Mouse (Mus musculus): ENCODE results near the gene Tmem86b. TPM values are rescaled to one million over a fixed set of nuclear protein-coding genes. Genes with fewer than 3 reads are reported as not detected.

The Tmem86b gene
- total RNA-seq, 2 experiments from 2014 or later, result 6.7 to 15.2 TPM

DNA sequence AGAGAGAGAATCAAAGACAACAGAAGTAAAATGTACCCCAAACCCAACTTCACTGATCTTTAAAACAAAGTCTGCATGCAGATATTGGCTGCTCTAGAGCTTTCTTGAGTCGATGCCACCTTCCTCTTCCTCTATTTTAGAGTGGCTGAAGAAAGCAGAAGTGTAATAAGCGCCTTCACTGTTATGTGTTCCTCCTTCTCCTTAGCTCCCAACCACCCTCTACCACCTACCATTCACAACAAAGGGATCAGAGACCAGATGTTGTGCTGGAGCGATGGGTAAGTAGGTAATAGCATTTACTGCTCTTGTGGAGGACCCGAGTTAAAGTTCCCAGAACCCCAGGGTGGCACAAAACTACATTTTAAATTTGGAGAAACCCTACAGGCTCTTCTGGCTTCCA, 34.2 kb downstream of the Tmem86b start:
- ATAC-seq (replicated peaks; ENCODE audit: poor library complexity), result peak; percentile 83

DNA sequence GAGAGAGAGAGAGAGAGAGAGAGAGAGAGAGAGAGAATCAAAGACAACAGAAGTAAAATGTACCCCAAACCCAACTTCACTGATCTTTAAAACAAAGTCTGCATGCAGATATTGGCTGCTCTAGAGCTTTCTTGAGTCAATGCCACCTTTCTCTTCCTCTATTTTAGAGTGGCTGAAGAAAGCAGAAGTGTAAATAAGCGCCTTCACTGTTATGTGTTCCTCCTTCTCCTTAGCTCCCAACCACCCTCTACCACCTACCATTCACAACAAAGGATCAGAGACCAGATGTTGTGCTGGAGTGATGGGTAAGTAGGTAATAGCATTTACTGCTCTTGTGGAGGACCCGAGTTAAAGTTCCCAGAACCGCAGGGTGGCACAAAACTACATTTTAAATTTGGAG, 49.7 kb downstream of the Tmem86b start:
- ATAC-seq (replicated peaks; ENCODE audit: poor library complexity), result peak; percentile 85

Other genes with a start within 250 kb of the Tmem86b start
- gene Gp6, start 233.7 kb downstream of the Tmem86b start, total RNA-seq (2015), result not detected in 2 replicates
- gene Gp6, start 233.7 kb downstream of the Tmem86b start, total RNA-seq (2017), result not detected in 2 replicates
- gene Rdh13, start 185.8 kb downstream of the Tmem86b start, total RNA-seq (2015), result 3.3 and 4.7 TPM in 2 replicates
- 16.1 and 32.6 TPM in 2 replicates for gene Rdh13, start 185.8 kb downstream of the Tmem86b start, total RNA-seq (2017)
- 2.0 and 2.8 TPM in 2 replicates for gene Eps8l1, start 170.7 kb downstream of the Tmem86b start, total RNA-seq (2015)
- 1.6 and 5.1 TPM in 2 replicates for gene Eps8l1, start 170.7 kb downstream of the Tmem86b start, total RNA-seq (2017)
- gene Ppp1r12c, start 129.7 kb downstream of the Tmem86b start, total RNA-seq (2015), result 85.6 and 97.7 TPM in 2 replicates
- 106 and 112 TPM in 2 replicates for gene Ppp1r12c, start 129.7 kb downstream of the Tmem86b start, total RNA-seq (2017)
- gene Tnnt1, start 115.0 kb downstream of the Tmem86b start, total RNA-seq (2015), result 5.6 and 8.0 TPM in 2 replicates
- 16.5 and 17.4 TPM in 2 replicates for gene Tnnt1, start 115.0 kb downstream of the Tmem86b start, total RNA-seq (2017)
- 4.8 and 5.2 TPM in 2 replicates for gene Tnni3, start 107.2 kb downstream of the Tmem86b start, total RNA-seq (2015)
- 2.1 and 6.0 TPM in 2 replicates for gene Tnni3, start 107.2 kb downstream of the Tmem86b start, total RNA-seq (2017)
- gene Dnaaf3, start 99.0 kb downstream of the Tmem86b start, total RNA-seq (2015), result 0.59 and 0.95 TPM in 2 replicates
- gene Dnaaf3, start 99.0 kb downstream of the Tmem86b start, total RNA-seq (2017), result 1.3 and 1.4 TPM in 2 replicates
- gene Syt5, start 83.9 kb downstream of the Tmem86b start, total RNA-seq (2015), result not detected in 2 replicates
- gene Syt5, start 83.9 kb downstream of the Tmem86b start, total RNA-seq (2017), result not detected in 2 replicates
- gene Ptprh, start 27.4 kb downstream of the Tmem86b start, total RNA-seq (2015), result not detected in 2 replicates
- not detected in 2 replicates for gene Ptprh, start 27.4 kb downstream of the Tmem86b start, total RNA-seq (2017)
- 99.0 and 102 TPM in 2 replicates for gene Ppp6r1, start 27.6 kb upstream of the Tmem86b start, total RNA-seq (2015)
- 124 and 144 TPM in 2 replicates for gene Ppp6r1, start 27.6 kb upstream of the Tmem86b start, total RNA-seq (2017)
- 48.1 and 52.5 TPM in 2 replicates for gene Hspbp1, start 53.6 kb upstream of the Tmem86b start, total RNA-seq (2015)
- gene Hspbp1, start 53.6 kb upstream of the Tmem86b start, total RNA-seq (2017), result 20.2 and 26.2 TPM in 2 replicates
- 0.44 TPM in 1 of 2 replicates, not detected in the other for gene Brsk1, start 59.2 kb upstream of the Tmem86b start, total RNA-seq (2015)
- not detected in 2 replicates for gene Brsk1, start 59.2 kb upstream of the Tmem86b start, total RNA-seq (2017)
- 10.1 and 12.1 TPM in 2 replicates for gene Tmem150b, start 93.8 kb upstream of the Tmem86b start, total RNA-seq (2015)
- gene Tmem150b, start 93.8 kb upstream of the Tmem86b start, total RNA-seq (2017), result 23.0 and 24.4 TPM in 2 replicates
- 37.3 and 41.0 TPM in 2 replicates for gene Kmt5c, start 108.7 kb upstream of the Tmem86b start, total RNA-seq (2015)
- gene Kmt5c, start 108.7 kb upstream of the Tmem86b start, total RNA-seq (2017), result 50.1 and 55.6 TPM in 2 replicates
- gene Cox6b2, start 121.7 kb upstream of the Tmem86b start, total RNA-seq (2015), result 63.0 and 71.7 TPM in 2 replicates
- 44.2 and 66.7 TPM in 2 replicates for gene Cox6b2, start 121.7 kb upstream of the Tmem86b start, total RNA-seq (2017)
- not detected in 2 replicates for gene Fam71e2, start 139.9 kb upstream of the Tmem86b start, total RNA-seq (2015)
- gene Fam71e2, start 139.9 kb upstream of the Tmem86b start, total RNA-seq (2017), result not detected in 2 replicates
- gene Il11, start 151.4 kb upstream of the Tmem86b start, total RNA-seq (2015), result 0.17 TPM in 1 of 2 replicates, not detected in the other
- gene Il11, start 151.4 kb upstream of the Tmem86b start, total RNA-seq (2017), result not detected in 2 replicates
- gene Tmem190, start 151.5 kb upstream of the Tmem86b start, total RNA-seq (2015), result not detected in 2 replicates
- gene Tmem190, start 151.5 kb upstream of the Tmem86b start, total RNA-seq (2017), result not detected in 2 replicates
- 6.2 and 10.5 TPM in 2 replicates for gene Tmem238, start 158.2 kb upstream of the Tmem86b start, total RNA-seq (2015)
- 5.4 and 5.5 TPM in 2 replicates for gene Tmem238, start 158.2 kb upstream of the Tmem86b start, total RNA-seq (2017)
- gene Rpl28, start 161.5 kb upstream of the Tmem86b start, total RNA-seq (2015), result 1,898 and 2,111 TPM in 2 replicates
- gene Rpl28, start 161.5 kb upstream of the Tmem86b start, total RNA-seq (2017), result 686 and 710 TPM in 2 replicates
- gene Ube2s, start 181.2 kb upstream of the Tmem86b start, total RNA-seq (2015), result 280 and 341 TPM in 2 replicates
- gene Ube2s, start 181.2 kb upstream of the Tmem86b start, total RNA-seq (2017), result 169 and 190 TPM in 2 replicates
- 0.05 TPM in 1 of 2 replicates, not detected in the other for gene Shisa7, start 213.3 kb upstream of the Tmem86b start, total RNA-seq (2015)
- not detected in 2 replicates for gene Shisa7, start 213.3 kb upstream of the Tmem86b start, total RNA-seq (2017)
- 9.1 and 13.4 TPM in 2 replicates for gene Isoc2b, start 238.8 kb upstream of the Tmem86b start, total RNA-seq (2015)
- 34.9 and 98.1 TPM in 2 replicates for gene Isoc2b, start 238.8 kb upstream of the Tmem86b start, total RNA-seq (2017)
- gene Isoc2a, start 245.7 kb upstream of the Tmem86b start, total RNA-seq (2015), result 2.4 and 3.1 TPM in 2 replicates
- 7.3 and 8.7 TPM in 2 replicates for gene Isoc2a, start 245.7 kb upstream of the Tmem86b start, total RNA-seq (2017)

Measured in megakaryocyte progenitor cell, adult 5-6 weeks (primary cell).